Comparison of ENCODE assay signal across 8 mouse cellular contexts in genomic region chr1:39941237-39942179, GRCm38 (mm10). TPM values are rescaled to one million over a fixed set of nuclear protein-coding genes. Genes with fewer than 3 reads are reported as not detected.
DNase-seq lines count a peak whose midpoint lies in the region; ATAC-seq and TF ChIP-seq lines count a peak whose summit lies in the region.

No protein-coding gene starts in this region.

- no peak overlapping the region for H3K9ac ChIP-seq in midbrain, postnatal 0 days (replicated peaks; ENCODE audit: low read length, poor library complexity, severe bottlenecking)

- H3K4me2 ChIP-seq in midbrain, postnatal 0 days (ENCODE audit: low read depth, low read length, poor library complexity, severe bottlenecking), result no peak overlapping the region

- DNase-seq in layer of hippocampus, adult 9-11 months, result peak; percentile 80
- no peak for DNase-seq in layer of hippocampus, postnatal 25 days (ENCODE audit: extremely low spot score in 1 of 2, low spot score in 1 of 2)
- DNase-seq in adrenal gland, postnatal 36 days, result peak; percentile 55 to 68
- peak; percentile 56 to 66 for DNase-seq in cerebellum, postnatal 36 days
- DNase-seq in midbrain, postnatal 0 days (ENCODE audit: low spot score), result peak; percentile 71
- no peak for DNase-seq in embryo, embryonic 11 days
- DNase-seq in gastrocnemius, adult 18-20 months (ENCODE audit: low spot score), result no peak
- no peak for DNase-seq in spleen, postnatal 10 days (ENCODE audit: low spot score in 2 of 2)

- ATAC-seq in midbrain, postnatal 0 days (ENCODE audit: low FRiP score), result 0 out of 2 replicates have a peak, but pooled peaks have one; percentile 42

- WGBS in midbrain, postnatal 0 days, result 63% methylated on average over 10 of the region's 10 CpGs

- no peak for TF ChIP-seq CTCF in midbrain, postnatal 0 days (IDR thresholded peaks at IDR 0.05)

- H3K27me3 ChIP-seq in midbrain, postnatal 0 days (ENCODE audit: insufficient read depth, low read length), result no peaks in the 10 kb centered on the region

- H3K9me3 ChIP-seq in midbrain, postnatal 0 days (ENCODE audit: low read length), result no peaks in the 10 kb centered on the region

- H3K36me3 ChIP-seq in midbrain, postnatal 0 days (ENCODE audit: insufficient read depth, low read length), result no peaks in the 10 kb centered on the region

- peaks cover 23% of the 10 kb centered on the region for H3K4me1 ChIP-seq in midbrain, postnatal 0 days (ENCODE audit: insufficient read depth, low read length)

- peak overlapping the region; percentile 78; the same call in 1 of the 2 replicates for H3K27ac ChIP-seq in midbrain, postnatal 0 days (ENCODE audit: low read depth, low read length)

- H3K4me3 ChIP-seq in midbrain, postnatal 0 days (ENCODE audit: low read depth, low read length), result no peak overlapping the region

RNA-seq across cellular contexts. Expression of gene Map4k4, which starts 40.8 kb away (rescaled TPM):
- total RNA-seq in layer of hippocampus, postnatal 25 days (2021), result 100 to 1,000 TPM; 154 to 180 TPM
- total RNA-seq in adrenal gland, postnatal 36 days (2021), result 100 to 1,000 TPM in 1 of 2 experiments, 10 to 100 TPM in 1; 93.6 to 114 TPM
- total RNA-seq in midbrain, postnatal 0 days (2014; rRNA removed), result 185 and 191 TPM in 2 replicates
- 16.0 and 30.6 TPM in 2 replicates for polyA plus RNA-seq in midbrain, postnatal 0 days (2015; fragmentation: Nextera tagmentation; extraction: Ambion mirVana)
- total RNA-seq in gastrocnemius, adult 18-20 months (2021), result 10 to 100 TPM; 15.2 to 20.9 TPM

Comparison
In these comparisons a context has a peak if more than half of its experiments do, and no peak if none do; other contexts are left out.
1. DNase-seq: peak in layer of hippocampus, adult 9-11 months (single experiment), adrenal gland, postnatal 36 days (2 of 2), cerebellum, postnatal 36 days (2 of 2) and midbrain, postnatal 0 days (single experiment); none in layer of hippocampus, postnatal 25 days (0 of 2), embryo, embryonic 11 days (single experiment), gastrocnemius, adult 18-20 months (single experiment) and spleen, postnatal 10 days (0 of 2).